In genomic region chr10:85362766-85363442, GRCm38 (mm10) we compare ENCODE assay signal across 18 mouse cellular contexts. TPM values are rescaled to one million over a fixed set of nuclear protein-coding genes. Genes with fewer than 3 reads are reported as not detected.
DNase-seq lines count a peak whose midpoint lies in the region; ATAC-seq lines count a peak whose summit lies in the region.
"Had no signal": no experiment of that assay in that cellular context is flagged by ENCODE, and none has a peak within 500 bp of the region (broad histone marks: within the 10 kb centered on the region; RNA-seq: fewer than 3 reads in every experiment).

No protein-coding gene starts in this region.

- no peak overlapping the region for H3K27ac ChIP-seq in midbrain, embryonic 13.5 days
- H3K27ac ChIP-seq in midbrain, embryonic 10.5 days (replicated peaks): no peak overlapping the region
- no peak overlapping the region for H3K27ac ChIP-seq in hindbrain, embryonic 15.5 days (replicated peaks)
- H3K27ac ChIP-seq in neural tube, embryonic 14.5 days (ENCODE audit: low read depth, low read length): no peak overlapping the region
- H3K27ac ChIP-seq: heart, embryonic 13.5 days; limb, embryonic 12.5 days; macrophage; stomach, embryonic 15.5 days had no signal

- WGBS in midbrain, embryonic 13.5 days: 71% methylated on average over 8 of the region's 9 CpGs
- 79% methylated on average over 9 of the region's 9 CpGs for WGBS in midbrain, embryonic 10.5 days
- 44% methylated on average over 9 of the region's 9 CpGs for WGBS in hindbrain, embryonic 15.5 days
- WGBS in neural tube, embryonic 14.5 days: 28% methylated on average over 9 of the region's 9 CpGs

- ATAC-seq in midbrain, embryonic 13.5 days: peak; percentile 58
- peak; percentile 74 for ATAC-seq in hindbrain, embryonic 15.5 days (ENCODE audit: low FRiP score, low read depth)
- ATAC-seq in neural tube, embryonic 14.5 days (ENCODE audit: low read depth): peak; percentile 90

- H3K9me3 ChIP-seq in midbrain, embryonic 13.5 days: no peaks in the 10 kb centered on the region
- no peaks in the 10 kb centered on the region for H3K9me3 ChIP-seq in midbrain, embryonic 10.5 days (replicated peaks)
- no peaks in the 10 kb centered on the region for H3K9me3 ChIP-seq in hindbrain, embryonic 15.5 days
- H3K9me3 ChIP-seq in neural tube, embryonic 14.5 days (ENCODE audit: control insufficient read depth, low read length): no peaks in the 10 kb centered on the region
- H3K9me3 ChIP-seq: heart, embryonic 13.5 days; limb, embryonic 12.5 days; stomach, embryonic 15.5 days had no signal

- H3K9ac ChIP-seq in midbrain, embryonic 13.5 days (replicated peaks): no peak overlapping the region
- no peak overlapping the region for H3K9ac ChIP-seq in hindbrain, embryonic 15.5 days
- no peak overlapping the region for H3K9ac ChIP-seq in neural tube, embryonic 14.5 days (replicated peaks; ENCODE audit: low read depth, low read length)
- H3K9ac ChIP-seq: heart, embryonic 13.5 days; limb, embryonic 12.5 days; stomach, embryonic 15.5 days had no signal

- no peak overlapping the region for H3K4me2 ChIP-seq in midbrain, embryonic 13.5 days (replicated peaks)
- no peak overlapping the region for H3K4me2 ChIP-seq in hindbrain, embryonic 15.5 days
- H3K4me2 ChIP-seq in neural tube, embryonic 14.5 days (ENCODE audit: low read depth, low read length): no peak overlapping the region
- H3K4me2 ChIP-seq: heart, embryonic 13.5 days; limb, embryonic 12.5 days; stomach, embryonic 15.5 days had no signal

- peak; percentile 3 for DNase-seq in embryo, embryonic 10.5 days (ENCODE audit: low spot score)
- DNase-seq in embryo, embryonic 10 days (ENCODE audit: low spot score): no peak
- DNase-seq in midbrain, embryonic 10.5 days (ENCODE audit: low spot score): no peak
- no peak for DNase-seq in right cerebral cortex, postnatal 25 days
- DNase-seq in left cerebral cortex, adult 8-10 months (ENCODE audit: low spot score in 2 of 2): no peak
- DNase-seq: adrenal gland, postnatal 14 days; cerebellum, adult 8-10 months; embryo, embryonic 11 days; kidney, adult 9 months; spleen, adult 18-20 months had no signal

- H3K36me3 ChIP-seq in midbrain, embryonic 13.5 days: no peaks in the 10 kb centered on the region
- H3K36me3 ChIP-seq in midbrain, embryonic 10.5 days: no peaks in the 10 kb centered on the region
- H3K36me3 ChIP-seq in hindbrain, embryonic 15.5 days: no peaks in the 10 kb centered on the region
- H3K36me3 ChIP-seq in neural tube, embryonic 14.5 days (ENCODE audit: control insufficient read depth, insufficient read depth, low read length): no peaks in the 10 kb centered on the region
- H3K36me3 ChIP-seq: heart, embryonic 13.5 days; limb, embryonic 12.5 days; stomach, embryonic 15.5 days had no signal

- no peak overlapping the region for H3K4me3 ChIP-seq in midbrain, embryonic 13.5 days (replicated peaks)
- H3K4me3 ChIP-seq in midbrain, embryonic 10.5 days: no peak overlapping the region
- H3K4me3 ChIP-seq in hindbrain, embryonic 15.5 days: no peak overlapping the region
- H3K4me3 ChIP-seq in neural tube, embryonic 14.5 days (ENCODE audit: low read depth, low read length): no peak overlapping the region
- H3K4me3 ChIP-seq: erythroblast, embryonic 14.5 days; heart, embryonic 13.5 days; limb, embryonic 12.5 days; stomach, embryonic 15.5 days had no signal

- H3K4me1 ChIP-seq in midbrain, embryonic 13.5 days (replicated peaks): peaks cover 8% of the 10 kb centered on the region; the same call in 1 of the 2 replicates
- no peaks in the 10 kb centered on the region for H3K4me1 ChIP-seq in midbrain, embryonic 10.5 days
- H3K4me1 ChIP-seq in hindbrain, embryonic 15.5 days (replicated peaks): peaks cover 12% of the 10 kb centered on the region; the same call in 1 of the 2 replicates
- 0 out of 2 replicates have a peak, but pooled peaks cover 6% of the 10 kb centered on the region for H3K4me1 ChIP-seq in neural tube, embryonic 14.5 days (ENCODE audit: control insufficient read depth, insufficient read depth, low read length)
- H3K4me1 ChIP-seq: heart, embryonic 13.5 days; limb, embryonic 12.5 days; stomach, embryonic 15.5 days had no signal

- no peaks in the 10 kb centered on the region for H3K27me3 ChIP-seq in midbrain, embryonic 13.5 days
- no peaks in the 10 kb centered on the region for H3K27me3 ChIP-seq in midbrain, embryonic 10.5 days (ENCODE audit: low read depth, poor library complexity, severe bottlenecking)
- H3K27me3 ChIP-seq in hindbrain, embryonic 15.5 days: no peaks in the 10 kb centered on the region
- H3K27me3 ChIP-seq in neural tube, embryonic 14.5 days (ENCODE audit: control insufficient read depth, insufficient read depth, low read length): no peaks in the 10 kb centered on the region
- H3K27me3 ChIP-seq: heart, embryonic 13.5 days; limb, embryonic 12.5 days; stomach, embryonic 15.5 days had no signal

RNA-seq across cellular contexts. Expression of gene Btbd11, which starts 23.7 kb away (rescaled TPM):
- polyA plus RNA-seq in midbrain, embryonic 13.5 days (2015; fragmentation: Nextera tagmentation; extraction: Ambion mirVana): 10.3 and 10.7 TPM in 2 replicates
- 4.7 and 6.0 TPM in 2 replicates for polyA plus RNA-seq in midbrain, embryonic 10.5 days (2016; fragmentation: Nextera tagmentation; extraction: Ambion mirVana)
- polyA plus RNA-seq in hindbrain, embryonic 15.5 days (2015; fragmentation: Nextera tagmentation; extraction: Ambion mirVana): 23.2 and 26.9 TPM in 2 replicates
- polyA plus RNA-seq in neural tube, embryonic 14.5 days (2014; fragmentation: Nextera tagmentation; extraction: Ambion mirVana): 27.9 and 32.1 TPM in 2 replicates
- total RNA-seq in left cerebral cortex, adult 8-10 months (2022): 10 to 100 TPM; 21.3 to 31.7 (median 27.6) TPM
- polyA plus RNA-seq: erythroblast, embryonic 14.5 days had no signal
